8 mouse cellular contexts compared by ENCODE assay signal in the genomic region with DNA sequence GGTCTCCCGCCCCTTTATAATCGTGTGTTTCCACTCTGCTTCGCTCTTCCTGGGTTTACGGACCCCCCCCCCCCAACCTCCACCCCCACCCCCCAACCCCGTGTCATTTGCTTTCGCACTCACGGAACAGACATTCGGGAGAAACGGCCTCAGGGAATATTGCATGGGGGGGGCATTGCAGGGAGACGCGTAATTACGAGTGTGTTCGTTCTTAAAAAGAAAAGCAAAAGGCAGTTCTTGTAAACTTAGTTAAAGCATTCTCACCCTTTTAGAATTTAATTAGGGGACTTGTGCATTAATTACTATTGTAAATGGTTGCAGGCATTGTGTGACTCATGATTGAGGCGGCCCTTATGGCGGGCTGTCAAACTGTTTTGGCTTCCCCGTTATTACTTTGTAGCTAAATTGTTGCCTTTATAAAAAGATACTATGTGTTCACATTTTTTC. TPM values are rescaled to one million over a fixed set of nuclear protein-coding genes. Genes with fewer than 3 reads are reported as not detected.
DNase-seq lines count a peak whose midpoint lies in the region; ATAC-seq lines count a peak whose summit lies in the region.

No protein-coding gene starts in this region.

- H3K36me3 ChIP-seq in neural tube, embryonic 14.5 days (ENCODE audit: control insufficient read depth, insufficient read depth, low read length): no peaks in the 10 kb centered on the region

- H3K9me3 ChIP-seq in neural tube, embryonic 14.5 days (ENCODE audit: control insufficient read depth, low read length): no peaks in the 10 kb centered on the region

- no peaks in the 10 kb centered on the region for H3K27me3 ChIP-seq in neural tube, embryonic 14.5 days (ENCODE audit: control insufficient read depth, insufficient read depth, low read length)

- H3K27ac ChIP-seq in neural tube, embryonic 14.5 days (ENCODE audit: low read depth, low read length): peak overlapping the region; percentile 97; the same call in 1 of the 2 replicates

- 0 out of 2 replicates have a peak, but pooled peaks have one; percentile 6 for ATAC-seq in neural tube, embryonic 14.5 days (ENCODE audit: low read depth)
- no peak for ATAC-seq in inflammation-experienced regulatory T-cells, adult 6 months

- H3K4me1 ChIP-seq in neural tube, embryonic 14.5 days (ENCODE audit: control insufficient read depth, insufficient read depth, low read length): peaks cover 12% of the 10 kb centered on the region; the same call in 1 of the 2 replicates

- H3K4me3 ChIP-seq in neural tube, embryonic 14.5 days (ENCODE audit: low read depth, low read length): peak overlapping the region; percentile 99

- peak overlapping the region; percentile 50 for H3K4me2 ChIP-seq in neural tube, embryonic 14.5 days (ENCODE audit: low read depth, low read length)

- peak overlapping the region; percentile 98 for H3K9ac ChIP-seq in neural tube, embryonic 14.5 days (replicated peaks; ENCODE audit: low read depth, low read length)

- under 1% methylated on average over 16 of the region's 16 CpGs for WGBS in neural tube, embryonic 14.5 days

- DNase-seq in heart, adult 18-20 months: peak; percentile 26 to 62
- DNase-seq in heart, adult 8-10 months (ENCODE audit: low spot score): no peak
- DNase-seq in CD4-positive helper T cell, adult 2 months (ENCODE audit: low read depth, low spot score): peak; percentile 19
- DNase-seq in cerebellum, postnatal 14 days: peak; percentile 17 to 36
- peak; percentile 32 for DNase-seq in heart, postnatal 4 days
- DNase-seq in layer of hippocampus, postnatal 10 days (ENCODE audit: low spot score in 2 of 2): peak; percentile 20 to 30

RNA-seq across cellular contexts. Expression of a gene that starts 1.1 kb away (rescaled TPM):
- total RNA-seq in heart, adult 18-20 months (2021): 10 to 100 TPM; 25.0 to 32.3 TPM
- 10 to 100 TPM; 27.3 to 36.6 (median 30.5) TPM for total RNA-seq in heart, adult 8-10 months (2022)
- total RNA-seq in heart, postnatal 4 days (2021): 10 to 100 TPM; 44.5 to 50.1 TPM
- total RNA-seq in layer of hippocampus, postnatal 10 days (2021): 10 to 100 TPM; 58.4 to 58.8 TPM
- 47.5 and 62.8 TPM in 2 replicates for polyA plus RNA-seq in neural tube, embryonic 14.5 days (2014; fragmentation: Nextera tagmentation; extraction: Ambion mirVana)
- 100 to 1,000 TPM in 1 of 3 experiments, 10 to 100 TPM in 2; 63.0 to 158 (median 70.6) TPM for polyA plus RNA-seq in inflammation-experienced regulatory T-cells, adult 6 months (2017; shearing (Covaris generic))
